Mouse (Mus musculus): ENCODE measurements around the gene Aqp3. TPM values are rescaled to one million over a fixed set of nuclear protein-coding genes. Genes with fewer than 3 reads are reported as not detected.

Aqp3 gene
- total RNA-seq, 2 experiments from 2014 or later, result not detected

- Histone ChIP-seq H3K4me3 (peak within 1 kb of the TSS; percentile 78), H3K27ac (peak within 1 kb of the TSS; percentile 86)
- intact Hi-C loops (cut with DNase I), result no loop called here
- no peak for TF ChIP-seq CTCF (IDR thresholded peaks at IDR 0.05)
- peak; percentile 98 for DNase-seq
Measured at GRCm38 (mm10) chr4:41124180-41124951, 26.4 kb upstream of the Aqp3 start, which contains the start of gene Nol6. Gene Nol6, minus strand, starts transcription at chr4:41124455.

DNA sequence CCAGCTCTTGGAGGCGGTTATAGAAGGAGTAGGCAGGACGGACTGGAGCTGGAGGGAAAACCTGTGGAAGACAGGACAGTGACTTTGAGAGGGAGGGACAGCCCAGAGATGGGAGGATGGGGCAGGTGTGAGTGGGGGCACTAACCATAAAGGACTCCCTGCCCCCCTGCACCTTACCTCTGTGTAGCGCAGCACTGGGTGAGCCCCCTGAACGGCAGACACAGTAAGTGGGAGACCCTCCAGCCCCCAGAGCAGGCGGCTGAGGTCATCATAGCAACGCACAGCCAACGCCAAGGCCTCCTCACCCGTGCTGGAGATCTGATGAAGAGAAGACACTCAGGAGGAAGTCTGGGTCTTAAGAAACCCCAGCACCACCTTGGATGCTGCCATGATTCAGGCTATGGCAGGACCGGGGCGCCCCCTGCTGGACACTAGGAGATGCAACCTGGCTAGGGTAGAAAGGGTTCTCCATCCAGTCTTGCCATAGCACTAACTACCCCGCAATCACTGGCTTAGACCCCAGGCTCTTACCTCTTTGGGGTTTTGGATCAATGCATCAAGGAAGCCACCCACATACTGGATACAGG, 20.8 kb upstream of the Aqp3 start:
- Histone ChIP-seq H3K4me3 (no peak overlapping the region), H3K27ac (no peak overlapping the region)
- TF ChIP-seq CTCF (IDR thresholded peaks at IDR 0.05), result peak; percentile 88
- intact Hi-C loops (cut with DNase I), result loop anchor here (1.0 kb wide), 1 partner anchor 68 kb away; no protein-coding TSS in a partner anchor
- peak; percentile 78 for DNase-seq

DNA sequence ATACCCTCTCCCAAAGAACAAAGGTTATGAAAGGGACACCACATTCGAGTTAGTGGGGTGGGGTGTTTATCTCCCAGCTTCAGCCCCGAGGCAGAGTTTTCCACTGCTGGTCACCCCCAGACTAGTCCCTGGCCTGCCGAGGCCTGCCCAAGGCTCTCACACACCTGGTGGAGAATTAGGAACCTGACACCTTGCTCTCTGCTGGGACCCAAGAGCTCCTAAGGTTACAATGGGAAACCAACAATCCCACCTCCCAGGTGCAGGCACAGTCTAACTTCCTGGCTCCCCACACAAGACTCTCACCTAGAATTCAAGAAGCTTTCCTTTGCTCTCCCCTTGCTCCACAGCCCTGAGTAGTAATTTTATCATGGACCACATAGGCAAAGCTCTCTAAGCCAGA, 18.8 kb upstream of the Aqp3 start:
- no peak for TF ChIP-seq CTCF (IDR thresholded peaks at IDR 0.05)
- intact Hi-C loops (cut with DNase I), result no loop called here
- no peak overlapping the region for H3K4me3 ChIP-seq
- no peak overlapping the region for H3K27ac ChIP-seq
- no peak for DNase-seq

- Histone ChIP-seq H3K27ac (no peak overlapping the region), H3K4me3 (no peak overlapping the region)
- no peak for DNase-seq
- intact Hi-C loops (cut with DNase I), result no loop called here
- no peak for TF ChIP-seq CTCF (IDR thresholded peaks at IDR 0.05)
Measured at GRCm38 (mm10) chr4:41115793-41116192, 17.8 kb upstream of the Aqp3 start.

GRCm38 (mm10) chr4:41115074-41115473, 17.1 kb upstream of the Aqp3 start:
- intact Hi-C loops (cut with DNase I), result no loop called here
- no peak for DNase-seq
- Histone ChIP-seq H3K4me3 (no peak overlapping the region), H3K27ac (no peak overlapping the region)
- no peak for TF ChIP-seq CTCF (IDR thresholded peaks at IDR 0.05)

DNA sequence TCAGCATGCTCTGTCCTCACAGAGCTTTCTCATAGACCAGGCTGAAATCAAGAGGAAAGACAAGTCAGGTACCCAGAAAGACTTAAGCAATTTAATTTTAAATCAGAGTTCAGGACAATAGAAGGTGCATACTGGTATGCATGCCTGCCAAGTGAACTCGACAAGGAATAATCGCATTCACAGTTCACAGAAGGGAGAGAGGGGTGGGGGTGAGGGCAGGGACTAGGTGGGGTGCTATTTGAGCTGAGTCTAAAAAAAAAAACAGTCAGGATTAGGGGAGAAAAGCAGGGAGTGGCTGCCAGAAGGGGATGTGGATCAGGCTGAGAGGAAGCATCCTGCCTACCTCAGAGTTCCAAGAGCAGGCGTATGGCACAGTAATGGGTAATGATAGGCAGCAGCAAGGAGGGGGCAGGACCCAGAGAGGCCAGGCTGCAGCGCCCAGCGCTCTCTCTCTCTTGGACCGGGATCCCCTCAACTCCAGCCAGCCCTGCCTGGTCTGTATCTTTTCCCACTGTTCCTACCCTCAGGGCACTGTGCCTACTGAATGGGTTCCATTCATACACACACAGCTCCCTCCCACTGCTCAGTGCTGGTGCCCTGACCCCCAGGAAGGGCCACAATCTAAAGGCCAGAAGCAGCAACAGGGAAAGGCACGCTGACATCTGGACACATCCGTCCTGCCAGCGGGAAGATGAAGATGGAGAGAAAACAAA, 16.5 kb upstream of the Aqp3 start:
- DNase-seq, result no peak
- intact Hi-C loops (cut with DNase I), result no loop called here
- Histone ChIP-seq H3K27ac (no peak overlapping the region), H3K4me3 (no peak overlapping the region)
- no peak for TF ChIP-seq CTCF (IDR thresholded peaks at IDR 0.05)

DNA sequence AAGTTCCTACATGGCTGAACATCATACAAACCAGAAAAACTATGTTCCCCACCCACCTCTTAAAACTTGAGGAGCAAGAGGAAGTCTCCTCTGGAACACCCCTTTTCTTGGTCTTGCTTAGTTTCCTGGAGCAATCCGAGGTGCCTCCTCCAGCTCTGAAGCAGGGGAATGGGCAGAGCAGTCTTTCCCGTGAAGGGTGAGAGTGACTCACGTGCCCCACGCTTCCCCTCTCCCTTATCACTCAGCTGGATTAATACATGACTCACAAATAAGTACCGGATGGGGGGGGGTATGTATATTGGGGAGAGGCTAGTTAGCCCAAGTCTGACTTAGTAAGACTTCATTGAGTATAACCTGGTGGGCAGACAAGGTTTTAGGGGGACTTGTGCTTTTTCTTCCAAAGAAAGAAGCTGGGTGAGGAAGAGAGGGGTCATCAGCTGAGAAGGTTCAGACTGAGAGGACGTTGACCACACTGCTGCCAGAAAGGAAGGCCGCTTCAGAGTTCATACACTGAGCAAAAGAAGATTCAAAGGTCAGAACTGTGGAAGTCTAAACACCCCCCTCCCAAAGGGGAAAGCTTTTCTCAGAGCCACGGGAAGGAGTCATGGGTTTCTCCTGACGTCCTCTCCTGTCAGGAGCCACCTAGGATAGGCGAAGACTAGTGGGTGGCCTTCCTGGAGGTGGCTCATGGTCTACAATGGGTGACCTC, 10.9 kb upstream of the Aqp3 start:
- no peak for DNase-seq
- no peak overlapping the region for H3K27ac ChIP-seq
- intact Hi-C loops (cut with DNase I), result no loop called here
- H3K4me3 ChIP-seq, result no peak overlapping the region
- TF ChIP-seq CTCF (IDR thresholded peaks at IDR 0.05), result no peak

GRCm38 (mm10) chr4:41107440-41107839, 9.5 kb upstream of the Aqp3 start:
- TF ChIP-seq CTCF (IDR thresholded peaks at IDR 0.05), result no peak
- DNase-seq, result no peak
- Histone ChIP-seq H3K4me3 (no peak overlapping the region), H3K27ac (no peak overlapping the region)
- intact Hi-C loops (cut with DNase I), result no loop called here

DNA sequence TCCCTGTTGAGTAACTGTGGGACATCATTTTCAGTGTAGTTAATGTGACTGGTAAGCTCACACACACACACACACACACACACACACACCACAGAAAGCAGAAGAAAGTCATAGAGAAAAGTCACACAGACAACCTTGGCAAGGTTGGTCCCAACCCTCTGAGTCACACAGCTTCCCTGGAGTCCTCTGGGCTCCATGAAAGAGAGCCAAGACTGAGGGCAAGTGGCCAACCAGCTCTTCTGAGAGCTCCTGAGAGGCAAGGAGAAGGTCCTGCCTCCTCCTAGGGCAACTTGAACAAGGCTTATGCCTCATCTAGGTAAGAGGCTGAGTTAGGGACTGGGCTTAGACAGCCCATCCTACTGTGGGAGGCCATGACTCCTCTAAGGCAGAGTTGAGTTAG, 4.9 kb upstream of the Aqp3 start:
- no peak for DNase-seq
- no peak overlapping the region for H3K27ac ChIP-seq
- H3K4me3 ChIP-seq, result no peak overlapping the region
- intact Hi-C loops (cut with DNase I), result no loop called here
- no peak for TF ChIP-seq CTCF (IDR thresholded peaks at IDR 0.05)

- Histone ChIP-seq H3K4me3 (no peak overlapping the region), H3K27ac (no peak overlapping the region)
- TF ChIP-seq CTCF (IDR thresholded peaks at IDR 0.05), result no peak
- intact Hi-C loops (cut with DNase I), result no loop called here
- no peak for DNase-seq
Measured at GRCm38 (mm10) chr4:41100986-41101385, 3.0 kb upstream of the Aqp3 start.

DNA sequence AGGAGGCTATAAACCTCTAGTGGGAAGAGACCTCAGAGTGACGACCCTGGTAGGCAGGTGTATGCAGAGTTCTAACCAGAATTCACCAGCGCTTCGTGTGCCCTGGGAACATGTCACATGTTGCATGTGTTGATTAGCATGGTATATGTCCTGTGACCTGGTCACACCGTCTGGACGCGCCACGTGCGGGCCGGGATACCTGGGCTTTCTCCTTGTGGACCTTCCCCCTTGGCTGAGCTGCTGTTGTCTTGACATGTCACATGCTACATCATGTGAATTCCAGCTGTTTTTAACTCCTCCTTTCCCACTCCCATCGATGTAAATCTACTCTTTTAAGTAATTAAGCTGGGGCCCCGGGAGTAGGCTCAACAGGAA, 581 bp upstream of the Aqp3 start:
- peak overlapping the region; percentile 68 for H3K4me3 ChIP-seq
- TF ChIP-seq CTCF (IDR thresholded peaks at IDR 0.05), result no peak
- intact Hi-C loops (cut with DNase I), result no loop called here
- no peak for DNase-seq
- H3K27ac ChIP-seq, result no peak overlapping the region

DNA sequence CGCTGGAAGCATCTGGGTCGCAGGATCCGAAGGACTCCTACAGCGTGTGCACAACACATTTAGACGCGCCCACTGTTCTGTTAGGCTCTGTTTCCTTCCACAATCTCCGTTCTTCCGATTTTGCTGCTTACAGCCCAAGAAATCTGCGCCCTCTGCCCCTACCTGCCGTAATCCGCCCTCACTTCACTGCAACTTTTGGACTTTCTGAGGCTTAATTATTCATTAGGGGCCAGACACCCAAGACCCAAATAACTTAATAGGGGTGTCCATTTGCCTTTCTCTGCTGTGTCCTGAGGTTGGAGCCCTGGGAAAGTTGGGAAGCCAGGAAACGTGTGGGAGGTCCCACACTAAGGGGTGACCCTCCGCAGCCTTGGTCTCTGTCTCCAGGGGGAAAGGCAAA, 602 bp downstream of the Aqp3 start:
- DNase-seq, result no peak
- no peak overlapping the region for H3K4me3 ChIP-seq
- intact Hi-C loops (cut with DNase I), result no loop called here
- no peak for TF ChIP-seq CTCF (IDR thresholded peaks at IDR 0.05)
- H3K27ac ChIP-seq, result no peak overlapping the region

GRCm38 (mm10) chr4:41096794-41097193, 1.2 kb downstream of the Aqp3 start:
- intact Hi-C loops (cut with DNase I), result no loop called here
- no peak for TF ChIP-seq CTCF (IDR thresholded peaks at IDR 0.05)
- DNase-seq, result no peak
- no peak overlapping the region for H3K4me3 ChIP-seq
- H3K27ac ChIP-seq, result no peak overlapping the region
